Mouse (Mus musculus) splenic B cell, adult 2 months (primary cell): ENCODE measurements around the gene Ccdc113.

Source experiments
- DNase-seq: peaks from one replicate; pipeline ENCODE4 v3.0.0-alpha.2; 2011; ENCODE audit warnings: low read depth, low spot score
- H3K27me3 ChIP-seq: 2 replicates; pipeline ENCODE4 v1.6.1; 2012; ENCODE audit warnings: mild to moderate bottlenecking, low read length, moderate library complexity, mixed read lengths; ENCODE audit not compliant: control insufficient read depth, poor library complexity, insufficient read depth, severe bottlenecking
- H3K36me3 ChIP-seq: 2 replicates; pipeline ENCODE4 v1.6.1; 2012; ENCODE audit warnings: mild to moderate bottlenecking, low read length, moderate library complexity, mixed read lengths; ENCODE audit not compliant: control insufficient read depth, poor library complexity, insufficient read depth, severe bottlenecking

The Ccdc113 gene

GRCm38 (mm10) chr8:95512257-95512656 lies 21.6 kb upstream of the Ccdc113 start:
- Histone ChIP-seq H3K27me3 (no peaks in the 10 kb centered on the region; the same call in 1 of the 2 replicates), H3K36me3 (no peaks in the 10 kb centered on the region)
- no peak for DNase-seq

DNA sequence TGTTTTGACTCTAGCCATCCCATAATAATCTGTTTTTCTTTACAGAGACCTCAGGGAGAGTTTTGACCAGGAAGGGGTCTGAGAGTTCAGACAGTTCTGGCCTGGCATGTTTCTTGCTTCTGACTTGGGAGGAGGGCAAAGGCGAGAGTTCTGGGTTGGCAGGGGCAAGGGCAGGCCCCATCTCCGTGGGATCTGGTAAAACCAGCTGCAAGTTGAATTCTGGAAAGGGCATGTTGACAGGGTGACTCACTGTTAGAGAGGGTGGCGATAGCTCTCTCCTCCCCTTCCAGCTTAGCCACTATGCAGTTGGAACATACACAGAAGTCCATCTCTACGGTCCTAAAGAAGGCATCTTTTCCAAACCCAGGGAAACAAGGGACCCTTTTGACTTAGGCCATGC lies 20.7 kb upstream of the Ccdc113 start:
- no peak for DNase-seq
- H3K27me3 ChIP-seq = no peaks in the 10 kb centered on the region; the same call in 1 of the 2 replicates
- no peaks in the 10 kb centered on the region for H3K36me3 ChIP-seq

GRCm38 (mm10) chr8:95516928-95517327 lies 17.0 kb upstream of the Ccdc113 start:
- DNase-seq = no peak
- H3K36me3 ChIP-seq = no peaks in the 10 kb centered on the region
- H3K27me3 ChIP-seq = no peaks in the 10 kb centered on the region

- Histone ChIP-seq H3K36me3 (no peaks in the 10 kb centered on the region), H3K27me3 (no peaks in the 10 kb centered on the region)
- no peak for DNase-seq
These were observed 9.9 kb upstream of the Ccdc113 start for GRCm38 (mm10) chr8:95523991-95524390.

- H3K27me3 ChIP-seq = no peaks in the 10 kb centered on the region
- H3K36me3 ChIP-seq = no peaks in the 10 kb centered on the region
- DNase-seq = no peak
These were observed 5.7 kb upstream of the Ccdc113 start for GRCm38 (mm10) chr8:95528194-95528593.

GRCm38 (mm10) chr8:95528750-95529310 lies 5.1 kb upstream of the Ccdc113 start:
- DNase-seq = no peak
- Histone ChIP-seq H3K27me3 (no peaks in the 10 kb centered on the region), H3K36me3 (no peaks in the 10 kb centered on the region)

DNA sequence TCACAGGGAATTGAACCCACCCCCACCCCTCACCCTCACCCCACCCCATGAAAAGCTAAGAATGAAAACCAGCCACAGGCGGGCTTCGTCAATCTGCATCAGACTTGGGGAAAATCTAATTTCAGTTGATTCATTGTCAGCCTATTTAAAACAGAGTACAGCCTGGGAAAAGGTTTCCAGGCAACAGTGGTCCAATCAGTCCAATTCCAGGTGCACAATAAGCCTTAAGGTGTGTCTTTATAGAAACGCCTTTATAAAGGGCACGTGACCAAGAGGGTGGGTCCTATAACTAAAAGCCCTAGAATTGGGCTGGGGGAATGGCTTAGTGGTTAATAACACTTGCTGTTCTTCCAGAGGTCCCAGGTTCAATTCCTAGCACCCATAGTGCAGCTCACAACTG lies 1.7 kb upstream of the Ccdc113 start:
- H3K27me3 ChIP-seq = no peaks in the 10 kb centered on the region
- DNase-seq = no peak
- H3K36me3 ChIP-seq = no peaks in the 10 kb centered on the region

DNA sequence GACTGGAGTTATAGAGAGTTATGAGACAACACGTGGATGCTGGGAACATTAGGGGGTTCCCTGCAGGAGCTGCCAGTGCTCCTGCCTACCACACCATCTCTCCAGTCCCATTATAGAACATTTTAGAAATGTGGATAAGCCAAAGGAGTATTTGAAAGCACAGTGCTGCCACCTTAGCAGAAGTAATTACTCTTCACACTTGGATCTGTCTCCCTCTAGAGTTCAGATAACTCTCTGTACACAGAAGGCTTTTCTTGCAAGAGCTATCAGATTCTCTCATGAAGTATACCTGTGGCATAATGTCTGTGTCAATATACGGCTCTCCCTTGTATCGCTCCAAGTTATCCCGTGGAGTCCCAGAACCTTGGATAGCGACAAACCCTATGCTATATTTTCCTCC lies 5.6 kb downstream of the Ccdc113 start:
- no peaks in the 10 kb centered on the region for H3K27me3 ChIP-seq
- H3K36me3 ChIP-seq = no peaks in the 10 kb centered on the region
- no peak for DNase-seq

DNA sequence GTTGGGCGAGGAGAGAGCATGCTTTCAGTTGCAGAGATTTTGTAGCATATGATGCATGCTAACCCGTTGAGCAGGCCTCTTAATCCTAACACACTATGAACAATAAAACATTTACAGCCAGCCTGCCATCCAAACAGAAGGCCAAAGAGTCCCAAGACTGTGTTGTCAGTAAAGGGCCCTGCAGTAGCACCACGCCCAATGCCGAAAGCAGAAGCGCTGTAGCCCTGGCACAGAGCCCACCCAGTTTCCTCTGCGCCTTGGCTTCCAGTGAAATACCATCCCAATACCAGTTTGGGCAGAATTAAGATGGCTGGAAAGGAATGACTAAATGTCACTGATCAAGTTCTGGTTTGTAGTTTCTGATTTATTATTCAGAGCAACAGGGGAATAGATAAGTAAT lies 8.3 kb downstream of the Ccdc113 start:
- DNase-seq = no peak
- no peaks in the 10 kb centered on the region for H3K36me3 ChIP-seq
- H3K27me3 ChIP-seq = no peaks in the 10 kb centered on the region

DNA sequence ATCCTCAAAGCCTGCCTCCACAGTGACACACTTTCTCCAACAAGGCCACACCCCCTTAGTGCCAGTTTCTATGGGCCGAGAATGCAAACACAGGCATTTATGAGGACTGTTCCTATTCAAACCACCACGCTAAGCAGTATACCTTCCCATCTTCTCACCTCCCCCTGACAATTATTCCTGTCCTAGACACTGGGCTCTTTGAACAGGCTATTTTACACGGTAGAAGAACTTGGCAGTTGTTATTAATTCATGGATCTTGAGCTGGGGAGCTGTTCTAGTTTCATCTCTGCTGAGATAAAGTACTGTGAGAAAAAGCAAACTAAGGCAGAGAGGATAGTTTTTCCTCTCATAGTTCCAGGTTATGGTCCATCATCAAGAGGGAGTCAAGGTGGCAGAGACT lies 9.2 kb downstream of the Ccdc113 start:
- DNase-seq = no peak
- no peaks in the 10 kb centered on the region for H3K27me3 ChIP-seq
- no peaks in the 10 kb centered on the region for H3K36me3 ChIP-seq

- H3K27me3 ChIP-seq = no peaks in the 10 kb centered on the region
- no peak for DNase-seq
- H3K36me3 ChIP-seq = no peaks in the 10 kb centered on the region
These were observed 11.9 kb downstream of the Ccdc113 start for GRCm38 (mm10) chr8:95545815-95546214.

- DNase-seq = no peak
- H3K36me3 ChIP-seq = no peaks in the 10 kb centered on the region
- no peaks in the 10 kb centered on the region for H3K27me3 ChIP-seq
These were observed 13.1 kb downstream of the Ccdc113 start for GRCm38 (mm10) chr8:95546986-95547385.

- H3K36me3 ChIP-seq = no peaks in the 10 kb centered on the region
- DNase-seq = no peak
- no peaks in the 10 kb centered on the region for H3K27me3 ChIP-seq
These were observed 14.0 kb downstream of the Ccdc113 start for GRCm38 (mm10) chr8:95547931-95548330.

- Histone ChIP-seq H3K27me3 (no peaks in the 10 kb centered on the region), H3K36me3 (no peaks in the 10 kb centered on the region)
- no peak for DNase-seq
These were observed 16.3 kb downstream of the Ccdc113 start for GRCm38 (mm10) chr8:95549871-95550829.

- Histone ChIP-seq H3K27me3 (no peaks in the 10 kb centered on the region; the same call in 1 of the 2 replicates), H3K36me3 (no peaks in the 10 kb centered on the region)
- DNase-seq = no peak
These were observed 17.7 kb downstream of the Ccdc113 start for GRCm38 (mm10) chr8:95551577-95551976.
